Mouse (Mus musculus): Measurements from ENCODE around the gene Wbp2. TPM values are rescaled to one million over a fixed set of nuclear protein-coding genes. Genes with fewer than 3 reads are reported as not detected.
"Not testable (repeated sequence)": the region's sequence is repeated elsewhere in the genome, so short reads cannot be mapped to it uniquely, and the experiment has no call there.

Gene Wbp2
- total RNA-seq, 2 experiments from 2014 or later = 96.6 to 99.5 TPM

DNA sequence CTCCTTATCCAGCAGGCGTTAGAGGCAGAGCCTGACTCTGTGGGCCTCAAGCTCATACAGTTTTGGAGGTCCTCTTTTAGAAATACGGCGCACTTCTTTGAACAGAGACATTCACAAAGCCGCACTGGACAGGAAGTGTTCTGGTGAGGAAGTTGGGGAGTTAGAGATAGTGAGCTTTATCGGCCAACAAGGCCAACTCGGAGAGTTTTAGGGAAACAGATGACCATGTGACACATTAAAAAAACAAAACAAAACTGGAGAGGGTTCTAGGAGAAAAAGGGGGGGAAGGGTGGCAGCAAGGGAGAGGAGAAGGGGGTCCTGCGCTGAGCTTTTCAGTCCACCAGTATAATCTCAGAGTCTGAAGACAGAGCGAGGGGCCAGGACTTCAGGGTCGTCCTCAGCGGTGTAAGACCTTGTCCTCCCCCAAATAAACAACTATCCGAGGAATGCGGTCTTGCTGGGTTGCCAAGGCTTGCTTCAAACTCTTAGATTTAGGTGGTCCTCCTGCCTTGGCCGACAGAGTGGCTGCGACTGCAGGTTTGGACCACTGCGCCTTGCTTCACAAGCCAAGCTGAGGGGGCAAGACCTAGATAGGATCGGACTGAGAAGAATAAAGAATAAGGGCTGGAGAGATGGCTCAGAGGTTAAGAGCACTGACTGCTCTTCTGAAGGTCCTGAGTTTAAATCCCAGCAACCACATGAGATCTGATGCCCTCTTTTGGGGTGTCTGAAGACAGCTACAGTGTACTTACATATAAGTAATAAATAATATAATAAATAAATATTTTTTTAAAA is 7.2 kb upstream of the Wbp2 start:
- intact Hi-C loops (cut with DNase I) = no loop called here
- DNase-seq = peak; percentile 49 to 50

DNA sequence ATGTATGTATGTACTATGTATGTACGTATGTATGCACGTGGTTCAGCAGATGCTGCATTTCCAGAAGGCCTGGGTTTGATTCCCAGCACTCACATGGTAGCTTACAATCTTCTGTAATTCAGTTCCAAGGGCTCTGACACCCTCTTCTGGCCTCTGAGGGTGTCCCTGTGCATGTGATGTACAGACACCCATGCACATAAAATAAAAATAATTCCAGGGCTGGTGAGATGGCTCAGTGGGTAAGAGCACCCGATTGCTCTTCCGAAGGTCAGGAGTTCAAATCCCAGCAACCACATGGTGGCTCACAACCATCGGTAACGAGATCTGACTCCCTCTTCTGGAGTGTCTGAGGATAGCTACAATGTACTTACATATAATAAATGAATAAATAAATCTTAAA is 6.2 kb upstream of the Wbp2 start:
- DNase-seq; intact Hi-C loops (cut with DNase I): not testable (repeated sequence)

DNA sequence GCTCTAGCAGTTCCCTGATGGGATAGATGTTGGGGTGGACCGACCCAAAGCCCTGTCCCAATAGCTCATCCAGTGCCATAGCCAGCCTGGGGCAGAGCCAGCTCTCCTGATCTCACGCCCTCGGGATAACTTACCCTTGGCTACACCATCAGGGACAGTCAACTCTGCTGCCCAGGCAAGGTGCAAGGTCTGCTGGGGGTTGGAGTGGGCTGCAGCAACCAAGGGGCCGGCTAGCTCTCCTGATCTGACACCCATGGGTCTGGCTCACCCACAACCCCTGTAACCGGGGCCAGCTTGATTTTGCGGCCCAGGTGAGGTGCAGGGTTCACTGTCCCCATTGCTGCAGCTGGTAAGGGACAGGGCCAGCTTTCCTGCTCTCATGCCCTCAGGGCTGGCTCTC is 4.8 kb upstream of the Wbp2 start:
- intact Hi-C loops (cut with DNase I) = no loop called here
- no peak for DNase-seq

DNA sequence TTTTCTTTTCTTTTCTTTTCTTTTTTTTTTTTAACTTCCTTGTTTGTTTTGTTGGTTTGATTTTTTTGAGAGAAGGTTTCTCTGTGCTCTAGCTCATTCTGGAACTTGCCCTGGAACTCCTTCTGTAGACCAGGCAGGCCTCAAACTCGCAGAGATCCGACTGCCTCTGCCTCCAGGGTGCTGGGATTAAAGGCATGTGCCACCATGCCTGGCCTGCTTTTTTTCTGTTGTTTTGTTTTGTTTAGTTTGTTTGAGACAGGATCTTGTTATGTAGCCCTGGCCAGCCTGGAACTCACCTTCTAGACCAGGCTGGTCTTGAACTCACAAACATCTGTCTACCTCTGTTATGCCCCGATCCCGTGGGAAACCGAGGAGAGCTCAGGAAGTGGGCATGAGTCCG is 2.8 kb upstream of the Wbp2 start:
- intact Hi-C loops (cut with DNase I) = loop anchor here (5.0 kb wide), 2 partner anchors 133 to 343 kb away; partner anchors contain the start of gene Ubald2
- DNase-seq = no peak

DNA sequence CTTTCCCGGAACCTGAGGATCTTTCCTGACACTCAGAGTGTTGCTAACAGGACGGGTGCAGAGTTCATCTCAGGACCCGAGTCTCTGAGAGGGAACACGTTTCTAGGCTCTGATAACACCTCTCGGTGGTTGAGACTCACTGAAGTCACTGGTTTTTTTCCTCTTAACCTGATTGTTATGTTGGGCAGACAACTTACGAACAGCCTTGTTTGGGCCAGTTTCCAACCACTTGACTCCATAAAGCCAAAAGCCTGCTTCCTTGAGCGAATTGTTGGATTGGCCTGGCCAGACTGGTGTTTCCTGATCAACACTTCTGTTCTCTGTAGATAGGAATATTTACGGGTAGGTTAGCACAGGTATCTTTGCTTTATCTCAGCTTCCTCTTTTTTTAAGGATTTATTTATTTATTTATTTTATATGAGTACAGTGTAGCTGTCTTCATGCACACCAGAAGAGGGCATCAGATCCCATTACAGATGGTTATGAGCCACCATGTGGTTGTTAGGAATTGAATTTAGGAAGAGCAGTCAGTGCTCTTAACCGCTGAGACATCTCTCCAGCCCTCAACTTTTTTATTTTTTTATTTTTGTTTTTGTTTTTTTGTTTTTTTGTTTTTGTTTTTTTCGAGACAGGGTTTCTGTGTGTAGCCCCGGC is 2.1 kb upstream of the Wbp2 start:
- DNase-seq = peak in 1 of 2 experiments; percentile 36
- intact Hi-C loops (cut with DNase I) = loop anchor here (5.0 kb wide), 2 partner anchors 133 to 343 kb away; partner anchors contain the start of gene Ubald2

GRCm38 (mm10) chr11:116088188-116088587 is 1.4 kb upstream of the Wbp2 start:
- no peak for DNase-seq
- intact Hi-C loops (cut with DNase I) = loop anchor here (5.0 kb wide), 2 partner anchors 134 to 344 kb away; partner anchors contain the start of gene Ubald2

GRCm38 (mm10) chr11:116087194-116088130 is 667 bp upstream of the Wbp2 start:
- DNase-seq = peak; percentile 94 to 95
- intact Hi-C loops (cut with DNase I) = loop anchor here (1.0 to 5.0 kb wide), 4 partner anchors 23 to 345 kb away; partner anchors contain the start of gene Ubald2

DNA sequence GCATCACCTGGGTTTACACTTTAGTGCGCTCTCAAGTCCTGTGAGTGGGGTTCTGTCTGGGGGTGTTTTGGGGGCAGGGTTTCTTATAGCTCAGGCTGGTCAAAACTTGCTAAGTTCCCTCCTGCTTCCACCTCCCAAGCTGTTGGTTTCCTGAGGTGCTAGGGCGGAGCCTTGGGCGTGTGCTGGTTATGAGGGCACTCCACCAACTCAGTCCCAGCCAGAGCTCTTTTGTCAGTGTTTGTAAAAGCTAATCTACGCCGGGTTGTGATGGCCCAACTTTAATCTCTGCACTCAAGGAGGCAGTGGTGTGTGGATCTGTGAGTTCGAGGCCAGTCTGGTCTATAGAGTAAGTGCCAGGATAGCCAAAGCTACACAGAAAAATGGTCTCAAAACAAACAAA is 2.6 kb downstream of the Wbp2 start:
- intact Hi-C loops (cut with DNase I) = loop anchor here (2.0 to 5.0 kb wide), 2 partner anchors 53 to 142 kb away; partner anchors contain the start of gene Unk
- no peak for DNase-seq

DNA sequence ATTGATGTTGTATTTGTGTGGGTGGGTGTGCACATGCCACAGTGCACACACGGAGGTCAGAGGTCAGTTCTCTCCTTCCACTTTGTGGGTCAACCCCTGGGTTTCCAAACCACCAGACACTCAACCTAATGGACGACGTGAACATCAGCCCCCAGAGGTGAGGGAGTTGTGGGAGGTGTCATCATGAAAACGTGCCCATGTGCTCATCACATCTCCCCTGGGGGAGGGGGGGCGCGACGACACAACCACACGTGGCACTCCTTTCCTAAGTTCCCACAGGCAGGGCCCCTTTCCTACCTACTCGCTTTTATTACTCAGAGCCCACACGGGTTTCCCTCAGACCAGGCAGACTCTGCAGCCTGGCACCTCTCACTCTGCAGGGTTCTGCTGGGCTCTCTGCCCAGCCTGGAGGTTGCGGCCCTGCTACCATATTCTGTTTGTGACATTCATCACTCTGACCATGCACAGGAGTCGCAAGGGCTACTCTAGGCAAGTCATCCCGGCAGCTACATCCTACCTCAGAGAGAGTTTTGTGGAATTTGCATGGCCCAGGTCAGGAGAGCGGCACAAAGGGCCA is 3.6 kb downstream of the Wbp2 start:
- DNase-seq = no peak
- intact Hi-C loops (cut with DNase I) = loop anchor here (5.0 kb wide), 1 partner anchor 141 kb away; no protein-coding TSS in a partner anchor

- intact Hi-C loops (cut with DNase I) = loop anchor here (5.0 kb wide), 1 partner anchor 139 kb away; no protein-coding TSS in a partner anchor
- DNase-seq = peak in 1 of 2 experiments; percentile 70
Measured at GRCm38 (mm10) chr11:116081081-116081480, 5.7 kb downstream of the Wbp2 start.

DNA sequence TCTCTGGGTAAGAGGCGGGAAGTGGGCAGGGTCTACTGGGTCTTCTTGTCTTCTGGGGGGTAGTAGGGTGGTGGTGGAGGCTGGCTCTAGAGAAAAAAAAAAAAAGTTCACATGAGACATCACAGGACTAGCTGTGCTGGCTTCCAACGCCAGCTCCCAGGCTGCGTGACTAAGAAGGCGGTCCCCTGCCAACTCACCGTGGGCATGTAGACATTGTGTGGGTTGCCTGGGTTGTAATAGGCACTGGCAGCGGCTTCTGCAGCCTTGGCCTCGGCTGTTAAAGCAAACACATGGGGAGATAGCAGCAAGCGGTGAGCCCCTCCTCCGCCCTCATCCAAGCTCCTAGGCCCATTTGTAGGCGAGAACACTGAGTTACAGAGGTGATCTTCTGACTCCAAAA is 7.3 kb downstream of the Wbp2 start:
- no peak for DNase-seq
- intact Hi-C loops (cut with DNase I) = no loop called here

GRCm38 (mm10) chr11:116078676-116079320 is 8.0 kb downstream of the Wbp2 start:
- intact Hi-C loops (cut with DNase I) = no loop called here
- no peak for DNase-seq

DNA sequence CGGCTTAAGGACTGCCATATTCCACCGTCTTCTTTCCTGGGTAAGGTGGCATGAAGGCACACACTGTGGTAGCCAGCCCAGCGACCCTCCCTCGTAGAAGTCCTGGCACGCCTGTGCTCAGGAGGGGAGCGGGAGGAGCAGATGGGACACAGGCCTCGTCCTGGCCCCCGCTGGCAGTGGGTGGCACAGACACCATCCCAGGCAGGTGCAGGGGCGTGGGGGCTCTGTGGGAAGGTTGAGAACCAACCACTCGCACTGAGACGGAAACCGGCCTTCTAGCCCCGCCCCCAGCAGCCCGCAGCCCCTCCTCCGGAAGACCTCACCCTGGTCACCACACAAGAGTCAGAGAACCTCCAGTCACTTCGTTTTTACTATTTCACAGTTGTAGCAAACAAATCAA is 8.6 kb downstream of the Wbp2 start:
- intact Hi-C loops (cut with DNase I) = no loop called here
- peak; percentile 60 to 62 for DNase-seq

- intact Hi-C loops (cut with DNase I) = no loop called here
- peak in 1 of 2 experiments; percentile 31 for DNase-seq
Measured at GRCm38 (mm10) chr11:116077446-116078204, 9.2 kb downstream of the Wbp2 start, which contains the start of gene Unc13d. Gene Unc13d, minus strand, starts transcription at chr11:116077961.

- intact Hi-C loops (cut with DNase I) = no loop called here
- DNase-seq = no peak
Measured at GRCm38 (mm10) chr11:116076836-116077235, 10.0 kb downstream of the Wbp2 start.

- no peak for DNase-seq
- intact Hi-C loops (cut with DNase I) = no loop called here
Measured at GRCm38 (mm10) chr11:116076266-116076540, 10.6 kb downstream of the Wbp2 start.

- no peak for DNase-seq
- intact Hi-C loops (cut with DNase I) = no loop called here
Measured at GRCm38 (mm10) chr11:116075539-116076265, 11.1 kb downstream of the Wbp2 start.

GRCm38 (mm10) chr11:116074436-116074991 is 12.3 kb downstream of the Wbp2 start:
- no peak for DNase-seq
- intact Hi-C loops (cut with DNase I) = no loop called here
